Mouse (Mus musculus) central nervous system, embryonic 14 days (tissue): Measurements from ENCODE around the gene Plxnc1. TPM values are rescaled to one million over a fixed set of nuclear protein-coding genes. Genes with fewer than 3 reads are reported as not detected.

ENCODE experiments used
- polyA plus RNA-seq: library from polyadenylated mRNA; depleted of rRNA; stranded (reverse); fragments of >200 nt; gene quantifications from 2 replicates; pipeline ENCODE4 v1.2.3, GENCODE M21; 2012; rRNA removed

Gene Plxnc1
- 19.4 and 21.2 TPM in 2 replicates for polyA plus RNA-seq

DNA sequence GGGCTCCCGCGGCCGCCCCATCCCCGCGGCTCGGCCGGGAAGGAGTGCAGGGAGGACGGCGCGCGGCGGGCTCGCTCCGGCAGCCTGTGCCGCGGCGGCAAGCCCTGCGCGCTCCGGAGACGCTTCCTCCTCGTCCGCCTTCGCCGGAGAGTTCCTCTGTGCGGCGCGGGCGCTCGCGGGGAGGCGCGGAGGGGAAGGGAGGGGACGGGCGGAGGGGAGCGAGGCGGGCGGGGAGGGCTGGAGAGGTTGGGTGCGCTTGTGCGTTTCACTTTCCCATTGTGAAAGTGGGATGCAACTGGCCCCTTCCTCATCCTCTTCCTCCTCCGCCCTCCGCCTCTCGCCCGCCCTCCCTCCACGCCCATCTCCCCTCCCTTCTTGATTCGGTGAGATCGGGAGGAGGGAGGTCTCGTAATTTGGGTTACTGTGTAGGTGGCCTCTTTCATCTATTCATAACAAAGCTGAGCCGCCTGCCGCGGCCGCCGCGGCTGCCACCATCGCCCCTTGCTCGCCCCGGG, at the start of gene Plxnc1:
Gene Plxnc1, minus strand, starts transcription at position 145 of the 515 bp plus-strand sequence.

